Mouse (Mus musculus) thymus, adult 18-20 months (tissue): Measurements from ENCODE around the gene Bend3.

Source experiments
- DNase-seq, 2 experiments: peaks; one replicate each; pipeline ENCODE4 v3.0.0; 2022; ENCODE audit warnings: mixed read lengths in 2 of 2

The Bend3 gene

GRCm38 (mm10) chr10:43478751-43479435 lies at the start of gene Bend3:
TSS of gene Bend3 (plus strand) at chr10:43478831.
- peak; percentile 42 to 54 for DNase-seq

GRCm38 (mm10) chr10:43430606-43431005 lies 48.0 kb upstream of the Bend3 start:
- no peak for DNase-seq

DNA sequence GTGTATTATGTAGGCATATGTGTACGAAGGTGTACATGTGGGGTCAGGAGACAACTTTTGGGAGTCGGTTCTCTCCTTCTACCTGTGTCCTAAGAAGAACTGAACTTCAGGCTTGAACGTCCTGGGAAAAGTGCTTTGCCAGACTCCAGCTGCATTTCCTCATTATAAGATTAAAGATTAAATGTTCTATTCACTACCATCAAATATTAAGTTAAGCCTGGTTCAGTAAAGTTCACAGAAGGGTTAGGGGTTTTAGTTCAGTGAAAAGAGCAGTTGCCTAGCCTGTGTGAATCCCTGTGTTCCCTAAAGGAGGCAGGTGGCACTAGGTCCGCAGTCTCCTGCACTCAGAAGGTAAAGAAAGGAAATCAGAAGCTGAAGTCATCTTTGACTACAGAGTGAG lies 44.3 kb upstream of the Bend3 start:
- DNase-seq: no peak

DNA sequence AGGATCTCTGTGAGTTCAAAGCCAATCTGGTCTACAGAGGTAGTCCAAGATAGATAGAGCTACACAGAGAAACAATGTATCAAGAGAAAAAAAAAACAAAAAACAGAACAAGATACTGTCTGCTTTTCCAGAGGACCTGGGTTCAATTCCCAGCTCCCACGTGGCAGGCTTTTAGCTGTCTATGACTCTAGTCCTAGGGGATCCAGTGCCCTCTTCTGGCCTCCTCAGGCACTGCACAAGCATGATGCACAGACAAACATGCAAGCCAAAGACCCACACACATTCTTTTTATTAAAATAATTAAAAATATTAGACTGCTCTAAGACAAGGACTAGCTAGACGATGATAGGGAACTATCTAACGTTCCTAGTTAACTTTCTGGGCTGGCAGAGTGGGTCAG lies 42.9 kb upstream of the Bend3 start:
- no peak for DNase-seq

GRCm38 (mm10) chr10:43439492-43439941 lies 39.1 kb upstream of the Bend3 start:
- DNase-seq: no peak

DNA sequence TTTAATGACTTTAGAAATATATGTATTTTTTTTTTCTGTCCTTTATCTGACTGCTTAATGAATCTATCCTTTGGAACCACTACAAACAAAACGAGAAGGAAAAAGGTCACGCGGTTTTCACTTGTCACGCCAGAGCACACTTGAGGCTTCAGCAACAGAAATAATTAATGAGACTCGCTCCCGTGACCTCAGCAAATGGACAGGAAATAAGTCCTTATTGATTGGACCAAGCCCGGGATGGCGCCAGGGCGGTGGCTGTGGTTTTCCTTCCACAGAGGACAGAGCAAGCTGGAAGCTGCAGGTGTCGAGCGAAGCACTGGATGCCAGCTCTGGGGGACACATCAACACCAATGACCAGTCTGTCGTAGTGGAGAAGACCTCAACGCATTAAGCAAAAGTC lies 38.6 kb upstream of the Bend3 start:
- DNase-seq: no peak

DNA sequence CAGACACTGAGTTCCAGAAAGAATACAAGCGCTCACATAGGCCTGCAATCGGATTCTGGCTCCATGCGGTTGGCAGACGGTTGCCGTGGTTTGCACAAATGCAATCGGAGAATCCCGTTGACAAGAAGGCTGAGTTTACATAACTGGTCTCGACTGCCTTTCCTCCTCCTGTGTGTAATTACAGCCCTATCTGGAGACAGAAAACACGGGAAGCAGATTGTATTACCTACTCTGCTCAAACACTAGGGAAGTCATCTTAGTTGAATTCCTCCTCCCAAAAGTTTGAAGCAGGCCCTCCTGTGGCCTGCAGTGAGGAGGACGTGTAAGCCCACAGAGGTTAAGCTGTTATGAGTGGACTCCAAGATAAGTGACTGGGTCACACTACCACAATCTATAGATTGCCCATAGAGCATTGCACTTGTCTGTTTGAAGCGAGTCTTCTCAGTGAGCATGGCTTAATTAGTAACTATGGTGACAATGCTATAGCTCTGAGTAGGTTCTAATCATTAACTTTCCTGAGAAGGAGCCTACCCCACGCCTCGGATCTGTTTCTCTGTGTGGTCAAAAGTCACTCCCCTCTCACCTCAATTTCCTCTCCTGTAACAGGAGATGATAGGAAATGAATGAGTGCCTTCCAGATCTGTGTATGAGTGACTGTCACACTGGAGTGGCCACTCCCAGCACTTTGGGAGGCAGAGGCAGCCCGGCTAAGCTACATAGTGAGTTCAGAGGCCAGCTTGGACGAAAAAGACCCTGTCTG lies 37.5 kb upstream of the Bend3 start:
- no peak for DNase-seq

- DNase-seq: no peak
These were observed 30.0 kb upstream of the Bend3 start for GRCm38 (mm10) chr10:43448656-43449055.

- DNase-seq: peak; percentile 29 to 35
These were observed 26.6 kb upstream of the Bend3 start for GRCm38 (mm10) chr10:43451848-43452662.

GRCm38 (mm10) chr10:43452663-43452996 lies 26.0 kb upstream of the Bend3 start:
- DNase-seq: no peak

- no peak for DNase-seq
These were observed 24.4 kb upstream of the Bend3 start for GRCm38 (mm10) chr10:43454219-43454618.

DNA sequence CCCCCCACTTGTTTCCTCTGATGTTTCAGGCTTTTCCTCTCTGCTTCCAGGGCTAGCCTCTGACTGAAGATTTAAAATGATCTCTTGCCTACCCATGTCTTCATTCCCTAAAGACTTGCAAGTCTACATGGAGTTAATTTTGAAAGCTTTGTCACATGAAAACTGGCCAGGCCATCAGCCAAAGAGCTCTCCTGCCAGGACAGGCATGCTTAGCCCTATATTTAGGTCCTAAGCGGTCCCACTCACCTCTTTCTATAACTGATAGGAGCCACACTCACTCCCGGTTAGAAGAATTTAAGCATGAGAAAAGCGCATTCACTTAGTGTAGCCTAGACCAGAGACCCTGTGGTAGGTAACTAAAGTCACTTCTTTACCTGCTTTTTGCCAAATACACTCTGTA lies 24.0 kb upstream of the Bend3 start:
- no peak for DNase-seq

GRCm38 (mm10) chr10:43462821-43463220 lies 15.8 kb upstream of the Bend3 start:
- DNase-seq: no peak

DNA sequence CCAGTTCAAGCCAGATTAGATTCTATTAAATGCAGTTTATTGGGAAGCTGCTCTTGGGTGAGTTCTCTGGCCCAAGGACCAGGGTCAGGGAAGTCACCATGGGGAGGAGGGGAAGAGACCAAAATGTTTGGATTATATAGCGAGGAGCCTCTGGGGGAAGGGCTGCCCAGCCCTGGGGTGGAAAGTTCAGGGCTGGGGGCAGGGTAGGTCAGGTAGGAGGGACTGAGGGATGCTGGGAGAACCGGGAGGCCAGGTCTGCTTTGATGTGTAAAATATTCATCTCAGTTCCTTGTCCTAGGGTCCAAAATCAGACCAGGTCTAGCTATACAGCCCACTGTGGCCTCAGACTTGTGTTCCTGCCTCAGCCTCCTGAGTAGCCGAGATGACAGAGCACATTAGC lies 15.4 kb upstream of the Bend3 start:
- DNase-seq: no peak

- DNase-seq: no peak
These were observed 12.4 kb upstream of the Bend3 start for GRCm38 (mm10) chr10:43466223-43466622.

DNA sequence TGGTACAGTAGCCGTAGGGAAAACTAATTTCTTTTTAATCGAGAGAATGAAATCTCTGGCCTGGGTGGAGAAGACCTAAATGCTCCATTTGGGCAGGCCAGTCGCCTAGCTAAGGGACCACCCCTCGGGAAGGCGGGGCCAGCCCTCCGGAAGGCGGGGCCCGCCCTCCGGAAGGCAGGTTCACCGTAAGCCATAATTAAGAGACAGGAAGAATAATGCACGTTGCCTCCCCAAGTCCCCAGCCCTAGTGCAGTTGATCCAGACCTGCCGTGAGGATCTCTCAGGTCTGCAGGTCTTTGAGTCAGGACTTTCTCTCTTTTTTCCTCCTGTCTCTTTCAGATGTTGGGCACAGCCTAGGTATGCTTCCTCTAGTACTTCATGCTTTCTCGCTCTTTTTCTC lies 11.0 kb upstream of the Bend3 start:
- no peak for DNase-seq

DNA sequence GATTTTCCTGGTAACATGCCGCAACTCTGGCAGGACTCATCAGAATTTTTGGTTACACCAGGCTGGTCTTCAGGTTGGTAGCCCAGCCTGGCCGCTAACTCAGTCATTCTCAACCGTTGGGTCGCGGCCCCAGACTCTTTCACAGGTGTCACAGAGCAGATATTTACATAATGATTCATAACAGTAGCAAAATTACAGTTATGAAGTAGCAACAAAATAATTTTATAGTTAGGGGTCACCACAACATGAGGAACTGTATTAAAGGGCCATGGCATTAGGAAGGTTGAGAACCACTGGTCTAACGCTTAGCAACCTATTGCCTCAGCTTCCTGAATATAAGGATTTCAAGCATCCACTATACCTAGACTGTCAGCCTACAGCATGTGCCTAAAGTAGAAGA lies 10.3 kb upstream of the Bend3 start:
- no peak for DNase-seq

DNA sequence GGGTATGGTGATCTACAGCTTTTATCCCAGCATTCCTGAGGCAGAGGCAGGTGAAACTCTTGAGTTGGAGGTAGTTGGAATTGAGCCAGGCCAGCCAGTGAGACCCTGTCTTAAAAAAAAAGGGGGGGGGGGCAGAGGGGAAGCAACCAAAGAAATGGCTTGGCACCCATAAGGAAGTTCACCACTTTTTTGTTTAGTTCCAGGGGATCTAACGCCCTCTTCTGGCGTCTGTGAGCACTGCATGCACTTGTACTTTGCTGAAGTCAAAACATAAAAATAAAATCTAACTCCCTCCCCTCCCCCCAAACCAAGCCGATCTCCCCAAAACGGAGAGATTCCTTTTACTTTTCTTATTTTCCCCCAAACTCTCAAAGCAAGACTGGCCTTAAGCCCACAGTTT lies 3.3 kb upstream of the Bend3 start:
- no peak for DNase-seq

DNA sequence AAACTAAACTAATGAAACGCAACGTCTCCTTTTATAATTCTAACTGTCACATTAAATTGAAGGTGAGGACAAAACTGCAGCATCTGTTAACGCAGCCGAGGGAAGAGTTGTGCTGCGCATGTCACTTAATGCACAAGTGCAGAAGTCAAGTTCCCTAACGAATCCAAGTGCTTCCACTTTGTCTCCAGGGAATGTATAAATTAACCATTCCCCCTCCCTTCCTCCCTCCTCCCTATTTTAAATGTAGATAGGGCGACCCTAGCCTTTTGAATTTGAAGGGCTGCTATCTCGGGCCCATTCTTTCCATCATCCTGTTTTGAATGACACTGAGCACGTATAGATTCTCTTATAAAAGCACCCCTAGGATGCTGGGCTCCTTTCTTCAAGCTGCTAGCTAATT lies 1.2 kb upstream of the Bend3 start:
- no peak for DNase-seq

DNA sequence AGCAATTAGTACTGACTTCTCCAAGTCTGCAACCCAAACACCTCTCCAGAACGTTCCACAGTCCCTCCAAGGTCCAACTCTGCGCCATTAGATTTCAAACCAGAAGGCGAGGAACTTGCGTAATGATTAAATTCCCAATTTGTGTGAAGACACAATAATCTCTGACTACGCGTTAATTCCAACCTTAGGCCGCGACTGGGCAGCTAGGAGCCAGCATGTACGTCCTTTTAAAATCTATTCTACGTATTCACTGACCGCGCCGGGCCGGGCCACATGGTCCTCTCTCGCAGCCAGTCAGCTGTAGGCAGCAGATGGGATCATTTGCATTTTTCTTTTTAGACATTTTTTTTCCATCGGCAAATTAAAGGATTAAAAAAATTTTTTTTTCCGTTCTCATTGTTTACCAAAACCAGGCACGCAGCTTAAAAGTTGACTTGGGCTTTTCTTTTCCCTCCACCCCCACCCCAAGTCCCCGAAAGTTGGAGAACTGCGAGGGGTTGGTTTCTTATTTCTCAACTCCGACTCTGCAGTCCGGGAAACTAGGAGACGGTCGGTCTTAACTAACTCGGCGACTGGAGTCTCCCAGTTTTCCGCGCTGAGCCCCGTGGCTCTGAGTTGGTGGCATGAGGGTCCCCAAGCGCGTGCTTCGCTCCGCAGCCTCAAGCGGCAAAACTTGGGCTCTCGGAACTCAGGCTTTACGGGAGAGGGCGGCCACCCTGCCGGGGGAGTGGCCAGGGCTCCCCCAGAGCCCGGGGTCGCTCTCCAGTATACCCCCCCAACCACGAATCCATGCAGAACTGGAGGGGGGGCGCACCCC lies 558 bp upstream of the Bend3 start:
- peak; percentile 11 to 17 for DNase-seq

GRCm38 (mm10) chr10:43479436-43480157 lies 966 bp downstream of the Bend3 start:
- peak; percentile 72 to 78 for DNase-seq

GRCm38 (mm10) chr10:43480227-43480849 lies 1.7 kb downstream of the Bend3 start:
- no peak for DNase-seq
